Mouse (Mus musculus): Measurements from ENCODE around the gene Cnr2. TPM values are rescaled to one million over a fixed set of nuclear protein-coding genes. Genes with fewer than 3 reads are reported as not detected.

Cnr2 gene
- total and polyA plus RNA-seq, 2 experiments, result 2.1 to 3.0 TPM

DNA sequence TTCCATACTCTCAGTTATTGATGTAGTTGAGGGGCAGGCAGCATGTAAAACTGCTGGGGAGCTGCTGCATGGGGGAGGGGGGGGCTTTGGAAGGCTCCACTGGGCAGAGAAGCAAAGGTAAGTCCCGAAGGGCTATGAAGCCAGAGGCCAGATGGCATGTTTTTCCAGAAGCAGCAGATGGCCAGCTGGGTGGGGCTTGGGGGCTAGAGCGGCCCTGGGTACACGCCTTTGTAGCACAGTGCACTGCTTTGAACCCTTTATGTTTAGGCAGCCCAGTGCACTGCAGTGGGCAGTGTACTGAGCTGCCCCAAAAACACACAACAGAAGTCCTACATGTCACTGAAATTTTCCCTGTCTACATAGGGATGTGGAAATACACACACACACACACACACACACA, 17.6 kb downstream of the Cnr2 start:
- Histone ChIP-seq H3K79me2 (ENCODE audit: control insufficient read depth, insufficient read depth, low read length) (no peaks in the 10 kb centered on the region), H3K9ac (ENCODE audit: low read depth, low read length) (peak overlapping the region; percentile 37), H3K4me3 (ENCODE audit: insufficient read depth, low read depth, low read length) (peak overlapping the region; percentile 43), H3K36me3 (ENCODE audit: control insufficient read depth, insufficient read depth, low read length) (no peaks in the 10 kb centered on the region), H3K27me3 (ENCODE audit: control insufficient read depth, insufficient read depth, low read length) (no peaks in the 10 kb centered on the region), H3K27ac (replicated peaks; ENCODE audit: insufficient read depth, low read depth, low read length) (peak overlapping the region; percentile 58; the same call in 1 of the 2 replicates), H3K4me1 (ENCODE audit: control insufficient read depth, insufficient read depth, low read length) (no peaks in the 10 kb centered on the region; the same call in 1 of the 2 replicates)
- TF ChIP-seq POLR2A (IDR thresholded peaks at IDR 0.05; ENCODE audit: extremely low read depth, insufficient read depth, low read length), result no peak
- WGBS, result 80% methylated on average over 3 of the region's 3 CpGs
- no peak for DNase-seq (ENCODE audit: extremely low read depth, low read depth, low spot score)

DNA sequence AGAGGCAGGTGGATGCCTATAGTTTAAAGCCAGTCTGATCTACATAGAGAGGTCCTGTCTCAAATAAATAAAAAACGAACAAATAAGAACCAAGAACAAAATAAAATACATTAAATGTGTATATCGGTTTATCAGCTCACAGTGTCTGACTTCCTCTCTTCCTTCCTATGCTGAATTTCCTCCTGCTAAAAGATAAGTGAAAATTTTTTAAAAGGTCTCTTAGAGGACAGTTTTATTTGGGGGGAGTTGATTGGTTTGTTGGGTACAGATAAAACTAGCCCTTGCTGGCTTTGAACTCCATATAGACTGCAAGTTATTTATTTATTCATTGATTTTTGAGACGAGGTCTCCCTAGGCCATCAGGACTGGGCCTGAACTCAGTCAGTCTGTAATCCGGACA, 18.2 kb downstream of the Cnr2 start:
- no peaks in the 10 kb centered on the region for H3K79me2 ChIP-seq (ENCODE audit: control insufficient read depth, insufficient read depth, low read length)
- H3K9ac ChIP-seq (ENCODE audit: low read depth, low read length), result no peak overlapping the region
- peak overlapping the region; percentile 58; the same call in 1 of the 2 replicates for H3K27ac ChIP-seq (replicated peaks; ENCODE audit: insufficient read depth, low read depth, low read length)
- DNase-seq (ENCODE audit: extremely low read depth, low read depth, low spot score), result no peak
- 53% methylated on average over 4 of the region's 4 CpGs for WGBS
- H3K4me3 ChIP-seq (ENCODE audit: insufficient read depth, low read depth, low read length), result peak overlapping the region; percentile 43; the same call in 1 of the 2 replicates
- TF ChIP-seq CTCF (IDR thresholded peaks at IDR 0.05; ENCODE audit: low read depth, low read length) (no peak), POLR2A (IDR thresholded peaks at IDR 0.05; ENCODE audit: extremely low read depth, insufficient read depth, low read length) (no peak)
- H3K27me3 ChIP-seq (ENCODE audit: control insufficient read depth, insufficient read depth, low read length), result no peaks in the 10 kb centered on the region
- no peaks in the 10 kb centered on the region for H3K36me3 ChIP-seq (ENCODE audit: control insufficient read depth, insufficient read depth, low read length)
- no peaks in the 10 kb centered on the region; the same call in 1 of the 2 replicates for H3K4me1 ChIP-seq (ENCODE audit: control insufficient read depth, insufficient read depth, low read length)

GRCm38 (mm10) chr4:135918635-135919279, 23.6 kb downstream of the Cnr2 start:
- Histone ChIP-seq H3K27me3 (ENCODE audit: control insufficient read depth, insufficient read depth, low read length) (no peaks in the 10 kb centered on the region), H3K4me1 (ENCODE audit: control insufficient read depth, insufficient read depth, low read length) (peaks cover 3% of the 10 kb centered on the region; the same call in 1 of the 2 replicates), H3K79me2 (ENCODE audit: control insufficient read depth, insufficient read depth, low read length) (no peaks in the 10 kb centered on the region), H3K36me3 (ENCODE audit: control insufficient read depth, insufficient read depth, low read length) (0 out of 2 replicates have a peak, but pooled peaks cover 2% of the 10 kb centered on the region), H3K27ac (replicated peaks; ENCODE audit: insufficient read depth, low read depth, low read length) (peak overlapping the region; percentile 47), H3K9ac (ENCODE audit: low read depth, low read length) (0 out of 2 replicates have a peak overlapping the region, but pooled peaks have one; percentile 3), H3K4me3 (ENCODE audit: insufficient read depth, low read depth, low read length) (no peak overlapping the region)
- WGBS, result 73% methylated on average over 13 of the region's 13 CpGs
- TF ChIP-seq CTCF (IDR thresholded peaks at IDR 0.05; ENCODE audit: low read depth, low read length) (no peak), POLR2A (IDR thresholded peaks at IDR 0.05; ENCODE audit: extremely low read depth, insufficient read depth, low read length) (no peak)
- DNase-seq (ENCODE audit: extremely low read depth, low read depth, low spot score), result no peak

DNA sequence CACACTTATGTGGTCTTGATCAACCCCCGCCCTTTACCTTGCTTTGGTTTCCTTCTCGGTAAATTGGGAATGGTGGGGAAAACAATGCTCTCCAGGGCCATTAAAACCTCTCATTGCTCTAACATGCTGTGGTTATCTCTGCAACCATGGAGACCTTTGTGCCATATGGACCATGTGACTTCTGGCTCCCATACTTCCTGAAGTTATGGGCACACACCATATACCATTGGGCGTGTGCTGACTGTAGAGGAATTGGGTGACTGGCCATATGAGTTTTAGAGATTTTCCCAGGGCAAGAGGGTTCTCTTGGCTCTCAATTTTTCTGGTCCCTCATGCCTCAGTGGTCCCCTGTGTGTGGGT, 24.1 kb downstream of the Cnr2 start:
- H3K27ac ChIP-seq (replicated peaks; ENCODE audit: insufficient read depth, low read depth, low read length), result no peak overlapping the region; the same call in 1 of the 2 replicates
- H3K9ac ChIP-seq (ENCODE audit: low read depth, low read length), result no peak overlapping the region
- 0 out of 2 replicates have a peak, but pooled peaks cover 2% of the 10 kb centered on the region for H3K36me3 ChIP-seq (ENCODE audit: control insufficient read depth, insufficient read depth, low read length)
- WGBS, result 91% methylated on average over 3 of the region's 3 CpGs
- H3K4me1 ChIP-seq (ENCODE audit: control insufficient read depth, insufficient read depth, low read length), result peaks cover 3% of the 10 kb centered on the region; the same call in 1 of the 2 replicates
- H3K27me3 ChIP-seq (ENCODE audit: control insufficient read depth, insufficient read depth, low read length), result no peaks in the 10 kb centered on the region
- H3K4me3 ChIP-seq (ENCODE audit: insufficient read depth, low read depth, low read length), result no peak overlapping the region
- no peaks in the 10 kb centered on the region for H3K79me2 ChIP-seq (ENCODE audit: control insufficient read depth, insufficient read depth, low read length)
- DNase-seq (ENCODE audit: extremely low read depth, low read depth, low spot score), result no peak
- TF ChIP-seq CTCF (IDR thresholded peaks at IDR 0.05; ENCODE audit: low read depth, low read length), result no peak
- TF ChIP-seq POLR2A (IDR thresholded peaks at IDR 0.05; ENCODE audit: extremely low read depth, insufficient read depth, low read length), result no peak

DNA sequence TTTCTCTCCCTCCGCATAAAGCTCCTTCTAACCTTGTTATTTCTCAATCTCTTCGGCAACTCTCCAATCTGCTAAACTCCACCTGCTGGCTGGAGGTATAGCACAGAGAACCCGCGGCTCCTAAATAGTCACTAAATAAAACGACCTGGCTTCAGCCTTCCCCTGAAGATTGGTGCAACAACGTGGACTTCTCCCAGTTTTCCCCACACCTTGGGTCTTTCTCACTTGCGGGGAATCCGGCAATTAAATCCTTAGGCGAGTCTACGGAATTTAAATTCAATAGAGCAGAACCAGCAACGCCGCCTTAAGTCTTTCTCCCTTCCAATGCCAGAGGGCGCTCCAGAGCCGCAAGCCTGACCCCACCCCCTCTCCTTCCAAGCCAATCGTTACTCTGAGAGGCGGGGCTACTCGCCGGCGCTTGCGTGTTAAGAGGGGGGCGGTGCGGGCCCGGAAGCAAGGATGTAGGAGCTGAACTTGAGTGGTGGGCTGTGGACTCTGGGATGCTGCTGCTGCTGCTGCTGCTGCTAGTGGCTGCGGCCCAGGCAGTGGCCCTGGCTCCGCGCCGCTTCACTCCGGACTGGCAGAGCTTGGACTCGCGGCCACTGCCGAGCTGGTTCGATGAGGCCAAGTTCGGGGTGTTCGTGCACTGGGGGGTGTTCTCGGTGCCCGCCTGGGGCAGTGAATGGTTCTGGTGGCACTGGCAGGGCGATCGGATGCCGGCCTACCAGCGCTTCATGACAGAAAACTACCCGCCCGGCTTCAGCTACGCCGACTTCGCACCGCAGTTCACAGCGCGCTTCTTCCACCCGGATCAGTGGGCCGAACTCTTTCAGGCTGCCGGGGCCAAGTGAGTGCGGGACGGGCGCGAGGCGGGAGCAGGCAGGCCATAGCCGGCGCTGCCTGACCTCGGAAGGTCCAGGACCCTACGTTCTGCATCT, 25.4 kb downstream of the Cnr2 start, which contains the start of gene Fuca1:
Gene Fuca1, plus strand, starts transcription at position 432 of the 938 bp plus-strand sequence.
- Histone ChIP-seq H3K36me3 (ENCODE audit: control insufficient read depth, insufficient read depth, low read length) (peaks cover 3% of the 10 kb centered on the region; the same call in 1 of the 2 replicates), H3K4me1 (ENCODE audit: control insufficient read depth, insufficient read depth, low read length) (peaks cover 3% of the 10 kb centered on the region; the same call in 1 of the 2 replicates), H3K9ac (ENCODE audit: low read depth, low read length) (peak within 1 kb of the TSS; percentile 89), H3K79me2 (ENCODE audit: control insufficient read depth, insufficient read depth, low read length) (no peaks in the 10 kb centered on the region), H3K27me3 (ENCODE audit: control insufficient read depth, insufficient read depth, low read length) (no peaks in the 10 kb centered on the region), H3K27ac (replicated peaks; ENCODE audit: insufficient read depth, low read depth, low read length) (peak within 1 kb of the TSS; percentile 75), H3K4me3 (ENCODE audit: insufficient read depth, low read depth, low read length) (peak within 1 kb of the TSS; percentile 95)
- TF ChIP-seq POLR2A (IDR thresholded peaks at IDR 0.05; ENCODE audit: extremely low read depth, insufficient read depth, low read length) (peak; percentile 77), CTCF (IDR thresholded peaks at IDR 0.05; ENCODE audit: low read depth, low read length) (peak; percentile 80)
- under 1% methylated on average over 60 of the region's 60 CpGs for WGBS
- peak; percentile 84 for DNase-seq (ENCODE audit: extremely low read depth, low read depth, low spot score)

Data from liver, adult 2 months (tissue).